Mouse (Mus musculus) ovary, adult 18-20 months (tissue): ENCODE results near the gene Ccr1.
"Not testable (repeated sequence)": the region's sequence is repeated elsewhere in the genome, so short reads cannot be mapped to it uniquely, and the experiment has no call there.

Experiments
- DNase-seq: peaks from one replicate; pipeline ENCODE4 v3.0.0; 2022; ENCODE audit warnings: low spot score, mixed read lengths

The Ccr1 gene

DNA sequence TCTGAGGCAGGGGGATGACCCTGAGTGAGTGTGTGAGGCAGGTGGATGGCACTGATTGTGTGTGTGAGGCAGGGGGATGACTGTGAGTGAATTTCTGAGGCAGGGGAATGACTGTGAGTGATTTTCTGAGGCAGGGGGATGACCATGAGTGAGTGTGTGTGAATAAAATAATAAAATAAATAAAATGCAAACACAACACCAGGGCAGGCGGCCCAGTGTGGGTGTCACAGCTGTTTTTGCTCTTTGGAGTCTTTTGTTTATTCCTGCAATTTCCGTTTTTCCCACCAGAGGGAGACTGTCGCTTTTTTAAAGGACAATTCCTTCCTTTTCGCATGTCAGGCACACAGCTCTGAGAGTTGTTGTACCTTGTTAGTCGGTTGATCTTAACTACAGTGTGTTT lies 42.5 kb downstream of the Ccr1 start:
- not testable (repeated sequence) for DNase-seq

DNA sequence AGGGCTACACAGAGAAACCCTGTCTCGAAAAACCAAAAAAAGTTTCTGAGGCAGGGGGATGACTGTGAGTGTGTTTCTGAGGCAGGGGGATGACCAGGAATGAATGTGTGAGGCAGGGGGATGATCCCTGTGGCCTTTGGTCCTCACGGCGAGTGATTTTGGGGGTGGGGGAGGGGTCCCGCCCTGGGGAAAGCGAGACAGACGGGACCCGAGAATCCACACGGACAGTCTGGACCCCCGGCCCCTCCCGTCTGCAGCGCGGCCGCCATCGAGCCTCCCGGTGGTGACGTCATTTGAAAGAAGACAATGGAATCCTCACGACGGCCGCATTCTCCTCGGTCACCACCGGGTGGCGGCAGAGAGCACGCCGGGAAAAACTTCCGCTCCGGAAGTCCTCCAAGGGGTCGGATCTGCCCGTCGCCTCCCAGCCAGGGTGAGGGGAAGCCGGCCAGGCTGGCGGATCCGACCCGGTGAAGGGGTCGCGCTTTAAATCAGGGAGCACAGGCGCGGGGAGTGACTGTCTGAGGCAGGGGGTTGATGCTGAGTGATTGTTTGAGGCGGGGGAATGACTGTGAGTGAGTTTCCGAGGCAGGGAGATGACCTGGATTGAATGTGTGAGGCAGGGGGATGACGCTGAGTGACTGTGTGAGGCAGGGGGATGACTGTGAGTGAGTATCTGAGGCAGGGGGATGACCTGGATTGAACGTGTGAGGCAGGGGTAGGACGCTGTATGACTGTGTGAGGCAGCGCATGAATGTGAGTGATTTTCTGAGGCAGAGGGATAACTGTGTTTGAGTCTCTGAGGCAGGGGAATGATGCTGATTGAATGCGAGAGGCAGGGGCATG lies 43.2 kb downstream of the Ccr1 start:
- peak; percentile 76 for DNase-seq

DNA sequence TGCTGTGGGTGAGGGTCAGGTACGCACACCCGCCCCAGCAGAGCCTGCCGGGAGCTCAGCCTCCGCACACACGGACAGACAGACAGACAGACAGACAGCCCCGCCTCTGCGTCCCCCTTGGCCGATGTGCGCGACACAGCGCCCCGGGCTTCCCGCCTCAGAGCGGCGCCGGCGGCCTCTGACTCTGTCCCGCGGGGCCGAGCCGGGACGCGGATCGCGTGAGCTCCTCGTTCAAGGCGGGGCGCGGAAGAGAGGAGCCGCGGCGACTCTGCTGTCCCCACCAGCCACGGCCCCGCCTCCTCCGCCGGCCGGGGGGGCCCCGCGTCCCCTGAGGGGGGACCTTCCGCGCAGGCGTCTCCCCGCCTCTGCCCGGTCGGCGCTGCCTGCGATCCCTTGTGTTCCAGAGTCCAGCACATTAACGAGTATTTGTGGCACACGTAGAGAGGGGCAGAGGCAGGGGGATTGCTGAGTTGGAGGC lies 43.9 kb downstream of the Ccr1 start:
- DNase-seq = peak; percentile 90

DNA sequence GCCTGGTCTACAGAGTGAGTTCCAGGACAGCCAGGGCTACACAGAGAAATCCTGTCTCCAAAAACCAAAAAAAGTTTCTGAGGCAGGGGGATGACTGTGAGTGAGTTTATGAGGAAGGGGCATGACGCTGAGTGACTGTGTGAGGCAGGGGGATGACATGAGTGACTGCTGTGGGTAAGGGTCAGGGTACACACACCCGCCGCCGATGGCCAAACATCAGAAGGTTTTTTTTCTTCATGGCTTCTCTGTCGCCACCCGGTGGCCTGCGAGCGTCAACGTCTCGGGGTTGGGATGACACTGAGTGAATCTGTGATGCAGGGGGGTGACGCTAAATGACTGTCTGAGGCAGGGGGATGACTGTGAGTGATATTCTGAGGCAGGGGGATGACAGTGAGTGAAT lies 44.5 kb downstream of the Ccr1 start:
- peak; percentile 42 for DNase-seq

DNA sequence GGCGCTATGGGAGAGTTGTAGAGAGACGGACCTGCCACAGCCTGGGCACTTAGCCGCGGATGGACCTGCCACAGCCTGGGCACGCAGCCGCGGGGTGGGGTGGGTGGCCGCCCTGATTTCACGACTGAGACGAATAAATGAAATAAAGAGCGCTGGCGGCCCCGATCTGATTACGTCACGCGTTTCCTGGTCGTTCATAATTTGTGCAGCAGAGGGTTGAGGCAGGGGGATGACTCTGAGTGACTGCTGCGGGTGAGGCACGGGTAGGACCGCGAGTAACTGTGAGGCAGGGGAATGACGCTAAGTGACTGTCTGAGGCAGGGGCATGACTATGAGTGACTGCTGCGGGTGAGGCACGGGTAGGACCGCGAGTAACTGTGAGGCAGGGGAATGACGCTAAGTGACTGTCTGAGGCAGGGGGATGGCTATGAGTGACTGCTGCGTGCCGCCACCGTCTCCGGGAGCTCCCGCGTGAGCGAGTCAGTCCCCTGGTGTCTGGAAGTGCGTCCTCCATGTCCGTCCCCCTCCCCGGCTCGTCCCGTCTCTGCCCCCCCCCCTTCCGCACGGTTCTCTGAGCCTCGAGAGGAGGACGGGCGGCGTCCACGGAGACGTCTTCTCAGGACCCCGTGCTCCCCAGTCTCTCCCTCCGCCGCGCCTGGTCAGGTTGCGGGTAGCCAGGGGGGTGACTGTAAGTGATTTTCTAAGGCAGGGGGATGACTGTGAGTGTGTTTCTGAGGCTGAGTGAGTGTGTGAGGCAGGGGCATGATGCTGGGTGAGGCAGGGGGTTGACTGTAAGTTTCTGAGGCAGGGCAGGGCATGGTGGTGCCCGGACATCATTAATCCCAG lies 45.1 kb downstream of the Ccr1 start:
- no peak for DNase-seq
